Mouse (Mus musculus) adrenal gland, adult 18-20 months (tissue): ENCODE results near the gene Thrsp. TPM values are rescaled to one million over a fixed set of nuclear protein-coding genes. Genes with fewer than 3 reads are reported as not detected.
"Not testable (repeated sequence)": the region's sequence is repeated elsewhere in the genome, so short reads cannot be mapped to it uniquely, and the experiment has no call there.

Experiments used
- DNase-seq, 2 experiments: peaks; one replicate each; pipeline ENCODE4 v3.0.0; 2021 to 2022; ENCODE audit warnings: low spot score in 2 of 2
- long read RNA-seq, 2 experiments: library from polyadenylated mRNA; stranded (forward); transcript quantifications; one replicate each; pipeline ENCODE4 v2.0.0; 2021
- total RNA-seq, 2 experiments: library from RNA; stranded (reverse); gene quantifications; 1 replicate in 1 of 2; 2 replicates in 1 of 2; pipeline ENCODE4 v1.2.3; 2021

Gene Thrsp
- 1,000 to 10,000 TPM in 1 of 2 experiments, 100 to 1,000 TPM in 1; 976 to 2,135 TPM for total RNA-seq
- long read RNA-seq, experiment 1, transcript Thrsp-201 (2 exons, 1,277 nt): major isoform, 1,456 of 1,548 reads
- long read RNA-seq, experiment 1, partial matches to known transcripts: 82 of 1,548 reads
- long read RNA-seq, experiment 1, other reads (novel, unspliced or antisense): 10 of 1,548 reads
- long read RNA-seq, experiment 2, transcript Thrsp-201 (2 exons, 1,277 nt): major isoform, 2,067 of 2,324 reads
- long read RNA-seq, experiment 2, partial matches to known transcripts: 240 of 2,324 reads
- long read RNA-seq, experiment 2, other reads (novel, unspliced or antisense): 16 of 2,324 reads

DNA sequence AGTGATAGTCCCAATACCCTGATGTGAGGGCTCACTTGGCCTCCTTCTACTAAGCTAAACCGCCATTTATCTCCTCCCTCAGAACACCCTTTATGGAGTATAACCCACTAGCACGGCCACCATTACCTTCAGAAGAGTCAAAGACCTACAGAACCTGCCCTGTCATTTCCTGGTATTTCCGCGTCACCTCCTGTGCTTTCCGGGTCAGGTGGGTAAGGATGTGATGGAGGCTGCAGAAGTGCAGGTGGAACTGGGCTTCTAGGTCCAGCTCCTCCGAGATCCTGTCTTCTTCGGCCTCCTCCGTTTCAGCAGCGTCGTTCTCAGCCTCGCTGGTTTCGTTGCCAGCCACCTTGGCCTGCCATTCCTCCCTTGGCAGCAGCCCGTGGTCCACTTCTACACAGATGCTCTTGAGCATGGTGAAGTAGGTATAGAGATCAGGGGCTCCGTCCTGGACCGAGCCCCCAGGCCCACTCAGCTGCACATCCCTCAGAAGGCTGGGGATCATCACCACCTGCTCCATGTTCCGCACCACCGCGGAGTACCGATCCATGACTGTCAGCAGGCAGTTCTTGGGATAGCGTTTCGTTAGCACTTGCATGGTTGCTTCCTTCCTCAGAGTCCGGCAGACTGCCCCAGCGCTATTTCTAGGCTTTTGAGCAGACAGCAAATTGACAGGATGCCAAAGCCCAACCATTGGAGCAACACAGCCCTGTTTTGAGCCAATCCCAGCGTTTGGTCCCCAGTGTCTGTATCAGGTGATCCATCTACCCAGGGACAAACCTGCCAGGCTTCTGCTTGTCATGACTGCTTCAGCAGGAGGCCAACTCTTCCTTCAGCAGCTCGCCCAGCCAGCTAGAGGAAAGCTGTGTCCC lies at the start of gene Thrsp:
Thrsp (minus strand) TSS at position 825 of the 872 bp plus-strand sequence.
- DNase-seq: peak; percentile 57 to 61

GRCm38 (mm10) chr7:97455577-97455976 lies 38.0 kb upstream of the Thrsp start:
- no peak for DNase-seq

DNA sequence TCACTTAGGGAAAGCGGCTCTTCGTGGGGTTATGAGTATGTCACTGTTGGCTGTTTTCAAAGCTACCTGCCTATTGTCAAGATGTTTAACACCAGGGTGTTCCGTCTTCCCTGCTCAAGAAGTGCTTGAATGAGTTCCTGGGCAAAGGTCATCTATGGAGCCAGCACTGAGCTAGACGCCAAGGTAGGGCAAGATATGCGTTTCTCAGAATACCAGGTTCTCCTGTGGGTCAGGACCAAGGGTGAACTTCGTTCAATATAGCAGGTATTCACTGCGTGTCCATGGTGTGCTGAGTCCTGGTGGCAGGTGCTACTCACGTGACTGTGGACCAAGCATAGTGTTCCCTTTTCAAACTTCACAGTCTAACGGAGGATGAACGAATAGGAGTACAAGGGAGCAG lies 37.3 kb upstream of the Thrsp start:
- DNase-seq: no peak

DNA sequence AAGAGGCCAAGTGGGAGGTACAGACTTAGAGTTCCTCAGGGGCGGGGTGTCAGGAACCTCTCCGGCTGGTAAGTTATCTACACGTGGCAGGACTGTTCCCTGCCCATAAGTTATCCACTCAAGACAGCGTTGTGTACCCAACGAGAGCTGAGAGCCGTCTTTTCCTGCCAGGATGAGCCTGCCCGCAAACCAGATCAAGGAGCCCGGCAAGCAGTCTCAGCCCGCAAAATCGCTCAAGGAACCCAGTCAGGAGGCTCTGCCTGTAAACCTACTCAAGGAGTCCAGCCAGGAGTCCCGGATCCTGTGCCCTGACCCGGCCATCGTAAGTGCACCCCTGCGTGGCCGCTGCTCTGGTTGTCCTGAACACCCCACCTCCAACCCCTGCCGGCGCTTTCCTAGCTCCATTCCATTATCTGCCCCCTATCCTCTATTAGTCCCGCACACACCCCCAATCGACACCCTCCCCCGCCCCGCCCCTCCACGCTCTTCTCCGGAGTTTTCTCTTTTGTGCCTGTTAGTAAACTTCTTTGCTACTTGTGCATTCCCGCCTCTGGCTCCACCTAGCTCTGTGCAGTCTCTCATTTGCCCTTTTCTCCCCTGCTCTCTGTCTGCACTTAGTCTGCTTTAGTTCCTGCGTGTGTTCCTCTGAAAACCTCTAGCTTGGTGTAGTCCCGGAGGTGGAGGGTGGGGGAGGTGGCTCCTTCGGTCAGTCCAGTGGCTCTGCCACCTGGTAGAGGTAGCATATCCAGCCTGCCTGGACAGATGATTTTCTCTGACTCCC lies 35.8 kb upstream of the Thrsp start:
- peak in 1 of 2 experiments; percentile 26 for DNase-seq

DNA sequence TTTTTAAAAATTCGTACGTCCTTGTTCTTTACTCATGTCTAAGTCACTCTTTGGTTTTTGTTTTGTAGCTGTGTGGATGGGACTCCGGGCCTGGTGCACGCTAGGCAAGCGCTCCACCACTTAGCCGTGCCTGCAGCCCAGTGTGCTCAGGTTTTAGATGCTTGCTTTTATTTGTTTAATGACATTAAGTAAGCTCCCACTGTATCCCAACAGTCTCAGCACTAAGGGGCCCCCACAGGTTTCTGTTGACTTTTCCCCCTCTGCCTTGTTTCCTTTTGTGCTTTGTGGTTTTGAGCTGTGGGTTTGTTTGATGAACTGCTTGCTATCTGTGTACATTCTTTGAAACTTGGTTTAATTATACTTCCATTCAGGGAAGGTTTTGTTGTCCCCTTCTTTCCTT lies 34.7 kb upstream of the Thrsp start:
- DNase-seq: no peak

DNA sequence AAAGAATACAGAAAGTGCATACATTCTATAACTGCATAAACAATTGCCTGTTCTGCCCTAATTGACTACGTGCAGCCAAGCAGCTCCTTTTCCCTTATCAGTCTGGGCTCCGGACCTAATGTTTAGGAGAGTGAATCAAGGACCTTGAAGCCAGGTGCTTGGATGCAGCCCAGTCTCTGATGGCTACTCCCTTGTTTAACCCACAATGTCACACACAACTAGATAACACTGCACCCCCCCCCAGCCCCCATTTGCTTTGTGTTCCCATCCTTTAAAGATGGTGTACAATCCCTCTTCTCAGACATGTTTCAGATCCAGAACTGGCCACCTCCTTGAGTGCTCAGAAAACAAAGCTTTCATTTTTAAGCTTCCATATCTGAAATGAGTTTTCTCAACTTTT lies 33.5 kb upstream of the Thrsp start, which contains the start of gene Kctd14:
Kctd14 (plus strand) TSS at position 301 of the 400 bp plus-strand sequence.
- not testable (repeated sequence) for DNase-seq

DNA sequence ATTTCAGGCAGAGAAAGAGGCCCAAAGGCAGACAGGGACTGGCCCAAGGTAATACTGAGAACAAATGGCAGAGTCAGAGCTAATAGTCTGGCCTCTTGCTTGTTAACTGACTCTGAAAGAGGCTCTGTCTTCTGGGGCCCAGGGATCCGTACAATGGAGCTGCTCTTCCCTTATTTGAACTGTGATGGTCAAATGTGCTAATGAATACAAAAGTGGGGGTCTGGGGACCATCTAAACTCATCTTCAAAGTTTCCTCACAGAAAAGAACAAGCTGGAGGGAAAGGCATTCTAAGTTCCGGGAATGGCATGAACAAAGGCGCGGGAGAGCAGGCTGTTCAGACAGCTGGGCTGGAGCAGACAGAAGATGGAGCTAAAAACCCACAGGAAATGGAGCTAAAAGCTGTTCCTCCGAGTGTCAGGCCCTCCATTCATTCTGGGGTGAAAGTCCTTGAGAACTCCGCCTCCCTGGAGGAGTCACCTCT lies 29.6 kb upstream of the Thrsp start:
- no peak for DNase-seq

DNA sequence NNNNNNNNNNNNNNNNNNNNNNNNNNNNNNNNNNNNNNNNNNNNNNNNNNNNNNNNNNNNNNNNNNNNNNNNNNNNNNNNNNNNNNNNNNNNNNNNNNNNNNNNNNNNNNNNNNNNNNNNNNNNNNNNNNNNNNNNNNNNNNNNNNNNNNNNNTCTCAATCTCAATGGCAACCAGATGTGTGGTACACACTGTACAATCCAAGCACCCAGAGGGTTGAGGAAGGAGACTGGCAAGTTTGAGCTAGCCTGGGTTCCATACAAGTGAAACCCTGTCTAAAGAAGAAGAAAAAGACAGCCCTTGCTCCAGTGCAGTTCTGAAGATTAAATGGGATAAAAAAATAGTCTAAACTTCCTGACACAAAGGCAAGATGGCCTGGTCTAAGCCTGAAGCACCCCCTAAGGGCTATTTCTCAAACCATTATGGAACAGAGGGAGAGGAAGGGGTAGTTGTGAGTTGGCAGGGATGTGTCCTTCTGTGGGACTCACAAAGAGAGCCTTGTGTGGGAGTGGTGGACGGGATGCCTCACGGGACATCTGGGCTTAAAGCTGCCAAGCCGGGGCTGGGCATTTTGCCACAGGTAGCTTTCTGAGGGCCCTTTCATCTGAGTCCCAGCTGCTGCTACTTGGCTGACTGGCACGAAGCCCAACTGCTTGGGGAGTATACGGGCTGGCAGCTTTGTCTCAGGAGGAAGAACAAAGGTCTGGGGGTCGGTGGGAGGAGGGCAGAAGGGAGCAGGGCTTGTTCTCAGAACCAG lies 28.8 kb upstream of the Thrsp start:
- DNase-seq: peak; percentile 65 to 70

GRCm38 (mm10) chr7:97438986-97439385 lies 21.5 kb upstream of the Thrsp start:
- no peak for DNase-seq

DNA sequence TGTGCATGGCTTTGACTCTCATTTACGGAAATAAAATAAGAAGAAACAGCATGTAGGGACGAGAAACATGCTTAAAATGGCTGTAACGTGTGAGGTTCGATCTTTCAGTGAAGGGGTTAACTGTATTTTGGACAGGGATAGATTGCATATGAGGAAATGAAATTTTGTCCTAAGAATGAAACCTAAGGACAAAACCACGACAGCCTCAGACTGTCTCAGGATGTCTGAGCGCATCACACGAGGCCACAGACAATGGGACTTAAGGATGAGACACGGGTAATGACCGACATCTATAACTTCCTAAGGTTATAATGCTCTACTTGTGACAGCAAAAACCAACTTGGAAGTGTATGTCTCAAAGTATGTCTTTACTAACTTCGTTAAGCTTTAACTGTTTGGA lies 17.0 kb upstream of the Thrsp start:
- no peak for DNase-seq

- not testable (repeated sequence) for DNase-seq
These were observed 16.0 kb upstream of the Thrsp start for GRCm38 (mm10) chr7:97433517-97433916.

DNA sequence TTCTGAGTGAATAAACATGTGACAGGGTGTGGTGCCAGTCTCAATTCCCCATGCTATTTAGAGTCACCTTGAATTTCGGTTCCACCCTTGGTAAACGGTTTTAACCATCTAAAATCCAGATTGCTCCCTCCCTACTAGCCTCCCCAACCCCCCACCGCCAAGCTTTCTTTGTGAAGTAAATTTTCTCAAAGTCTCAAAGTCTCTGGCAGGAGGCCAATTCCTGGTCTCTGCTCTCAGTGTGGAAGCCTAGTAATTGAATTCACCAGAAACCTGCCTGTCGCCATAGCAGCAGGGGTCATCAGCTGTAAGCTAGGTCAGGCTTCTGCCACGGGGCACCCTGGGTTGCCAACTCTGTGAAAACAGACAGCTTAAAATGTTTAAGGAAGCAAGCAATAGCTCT lies 12.2 kb upstream of the Thrsp start:
- no peak for DNase-seq

DNA sequence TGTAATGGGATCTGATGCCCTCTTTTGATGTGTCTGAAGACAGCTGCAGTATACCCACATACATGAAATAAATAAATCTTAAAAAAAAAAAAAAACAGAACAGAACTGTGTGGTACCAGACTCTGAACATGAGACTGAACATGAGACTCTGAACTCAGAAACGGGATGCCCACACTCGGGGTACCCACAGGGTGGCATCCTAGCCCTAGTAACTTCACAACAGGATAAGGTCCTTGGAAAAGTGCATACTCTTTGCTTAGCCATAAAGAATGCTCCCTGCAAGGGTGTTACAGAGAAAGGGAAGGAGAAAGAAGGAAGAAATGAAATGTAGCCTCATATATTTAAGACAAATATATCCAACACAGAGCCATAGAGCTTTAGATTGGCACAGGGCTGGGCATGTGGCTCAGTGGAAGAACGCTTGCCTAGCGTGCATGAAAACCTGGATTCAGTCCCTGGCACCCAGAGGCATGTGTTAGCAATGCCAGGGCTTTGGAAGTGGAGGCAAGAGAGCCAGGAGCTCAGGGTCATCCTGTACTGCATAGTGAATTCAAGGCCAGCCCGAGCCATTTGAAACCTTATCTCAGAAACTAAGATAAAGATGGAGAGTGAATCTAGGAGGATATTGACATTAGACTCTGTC lies 10.4 kb upstream of the Thrsp start:
- no peak for DNase-seq

DNA sequence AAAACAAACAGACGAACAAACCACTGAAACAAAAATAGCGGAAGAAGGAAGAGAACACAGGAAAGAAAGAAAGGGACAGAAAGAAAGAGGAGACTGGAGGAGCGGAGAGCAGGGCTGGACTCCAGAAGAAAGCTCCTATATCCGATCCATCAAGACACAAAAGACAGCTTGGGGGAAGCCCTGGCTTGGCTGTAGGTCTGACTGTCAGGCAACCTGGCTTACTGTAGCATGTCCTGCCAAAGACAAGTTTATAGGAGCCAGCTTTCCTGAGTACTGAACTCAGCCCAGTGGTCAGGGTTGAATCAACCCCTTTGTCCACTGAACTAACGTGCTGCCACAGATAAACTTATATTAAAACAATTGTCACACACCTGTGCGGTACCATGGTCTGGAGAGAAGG lies 9.8 kb upstream of the Thrsp start:
- no peak for DNase-seq

- DNase-seq: no peak
These were observed 9.0 kb upstream of the Thrsp start for GRCm38 (mm10) chr7:97426566-97426965.

DNA sequence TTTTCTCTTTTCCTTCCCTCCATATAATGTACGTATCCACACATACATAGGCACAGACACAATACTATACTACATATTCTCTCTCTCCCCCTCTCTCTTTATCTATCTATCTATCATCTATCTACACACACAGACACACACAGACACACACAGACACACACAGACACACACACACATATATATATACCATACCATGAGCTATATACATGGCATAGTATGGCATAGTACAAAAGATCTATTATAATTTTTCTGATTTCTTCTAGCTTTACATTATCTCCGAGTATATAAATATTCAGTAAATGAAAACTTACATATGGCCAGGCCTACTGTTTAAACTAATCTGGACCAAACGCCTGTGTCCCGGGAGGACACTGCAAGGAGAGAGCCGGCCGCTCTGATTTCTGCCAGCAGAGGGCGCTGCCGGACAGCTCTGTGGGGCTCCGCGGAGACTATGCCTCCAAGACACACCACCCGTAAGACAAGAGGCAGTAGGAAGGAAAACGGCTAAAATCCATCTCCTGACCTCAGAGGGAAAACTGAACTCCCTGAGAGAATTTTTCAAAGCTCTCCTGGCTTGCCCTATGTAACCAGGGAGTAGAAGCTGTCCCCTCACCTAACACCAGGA lies 7.2 kb upstream of the Thrsp start:
- DNase-seq: peak; percentile 92 to 95

DNA sequence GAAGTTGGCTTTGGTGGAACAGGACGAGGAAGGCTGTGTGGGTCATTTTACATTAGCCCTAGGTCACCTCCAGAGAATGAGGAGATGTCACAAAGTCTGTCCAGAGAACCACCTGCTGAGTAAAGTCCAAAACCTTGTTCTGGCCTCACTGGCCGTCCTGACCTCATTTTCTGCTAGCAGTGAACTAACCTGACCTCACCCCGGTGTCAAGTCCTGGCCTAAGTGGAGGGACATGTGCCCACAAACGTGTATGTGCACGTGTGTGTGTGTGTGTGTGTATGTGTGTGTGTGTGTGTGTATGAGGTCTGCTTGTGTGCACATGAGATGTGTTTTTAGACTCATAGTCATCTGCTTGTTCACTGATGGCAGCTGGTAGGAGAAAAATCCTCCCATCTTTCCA lies 6.2 kb upstream of the Thrsp start:
- no peak for DNase-seq

DNA sequence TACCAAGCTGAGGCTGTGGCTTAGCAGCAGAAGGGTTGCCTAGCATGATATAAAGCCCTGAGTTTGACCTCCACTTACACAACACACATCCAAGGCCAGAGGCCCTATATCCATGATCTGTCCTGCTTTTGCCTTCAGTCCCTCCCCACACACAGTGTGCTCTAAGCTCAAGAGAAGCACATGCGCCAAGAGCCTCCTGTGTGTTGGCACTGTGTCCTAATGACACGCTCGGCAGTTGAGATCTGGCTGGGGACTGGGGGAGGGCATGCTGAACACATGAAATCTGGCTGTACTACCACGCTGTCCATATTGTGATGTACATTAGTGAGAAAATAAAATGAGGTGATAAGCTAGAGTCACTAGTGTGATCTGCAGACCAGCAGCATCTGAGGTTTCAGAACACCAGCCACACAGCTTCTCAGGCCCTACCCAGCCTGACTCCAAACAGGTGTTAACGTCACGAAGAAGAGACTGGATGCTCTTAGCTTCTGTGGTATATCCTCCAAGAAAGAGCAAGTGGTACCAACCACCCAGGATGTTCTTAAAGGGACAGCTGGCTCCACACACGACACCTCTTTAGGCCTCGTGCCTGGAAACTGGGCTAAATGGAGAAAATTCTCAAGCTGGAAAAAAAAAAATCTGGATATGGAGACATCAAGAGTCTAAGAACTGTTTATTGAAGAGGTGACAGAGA lies 3.6 kb upstream of the Thrsp start:
- peak; percentile 41 to 42 for DNase-seq

GRCm38 (mm10) chr7:97420406-97420805 lies 2.9 kb upstream of the Thrsp start:
- no peak for DNase-seq
